Mouse (Mus musculus) liver, postnatal 0 days (tissue): ENCODE measurements around the gene St6galnac1.
A peak's percentile ranks its signal among the peaks of the same experiment; 100 is the strongest.

Source experiments
- CTCF ChIP-seq: sonication (generic); IDR thresholded peaks from 2 replicates; pipeline ENCODE4 v1.5.1; 2016; ENCODE audit warnings: antibody characterized with exemption, low read depth
- EP300 ChIP-seq: IDR thresholded peaks from 2 replicates; pipeline ENCODE4 v1.6.1; 2016; ENCODE audit warnings: antibody characterized with exemption, low read depth, mild to moderate bottlenecking

DNA sequence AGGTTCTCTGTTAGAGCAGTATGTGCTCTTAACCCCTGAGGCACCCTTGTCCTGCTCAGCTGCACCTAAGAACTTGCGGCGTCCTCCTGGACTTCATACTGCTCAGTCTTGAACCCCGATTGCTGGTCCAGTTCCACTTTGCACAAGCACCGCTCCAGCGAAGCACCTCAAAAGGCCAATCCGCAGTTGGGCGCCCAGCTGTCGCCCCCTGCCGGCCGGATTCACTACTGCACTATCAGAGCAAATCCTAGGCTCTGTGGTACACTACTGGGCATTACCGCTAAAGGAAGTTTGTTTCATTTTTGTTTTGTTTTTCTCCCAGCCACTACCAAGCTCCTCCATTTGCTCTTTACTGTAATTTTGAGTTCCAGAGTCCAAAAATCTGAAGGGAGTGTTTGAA is 36.9 kb downstream of the St6galnac1 start:
- peak; percentile 56 for TF ChIP-seq CTCF
- TF ChIP-seq EP300: no peak
